Mouse (Mus musculus) midbrain, embryonic 16.5 days (tissue): Measurements from ENCODE around the gene Rlf. TPM values are rescaled to one million over a fixed set of nuclear protein-coding genes. Genes with fewer than 3 reads are reported as not detected.
"Not testable (repeated sequence)": the region's sequence is repeated elsewhere in the genome, so short reads cannot be mapped to it uniquely, and the experiment has no call there.

Experiments
- ATAC-seq: fragments of 200-750 bp; cut with Nextera tagmentation; 2 replicates; pipeline ENCODE4 v1.8.0; 2017; ENCODE audit warnings: moderate TSS enrichment
- H3K27ac ChIP-seq: fragments of 300-500 bp; sonication (generic); 2 replicates; pipeline ENCODE4 v1.5.1; 2014; ENCODE audit warnings: mild to moderate bottlenecking, low read length, mixed read lengths
- H3K27me3 ChIP-seq: fragments of 300-500 bp; sonication (generic); 2 replicates; pipeline ENCODE4 v1.6.1; 2014; ENCODE audit warnings: low read depth, low read length, mixed read lengths; ENCODE audit not compliant: control insufficient read depth, insufficient read depth
- H3K36me3 ChIP-seq: fragments of 300-500 bp; sonication (generic); 2 replicates; pipeline ENCODE4 v1.6.1; 2014; ENCODE audit warnings: mild to moderate bottlenecking, low read length, moderate library complexity, mixed read lengths; ENCODE audit not compliant: control insufficient read depth, insufficient read depth
- H3K4me1 ChIP-seq: fragments of 300-500 bp; sonication (generic); 2 replicates; pipeline ENCODE4 v1.6.1; 2014; ENCODE audit warnings: mild to moderate bottlenecking, low read length, mixed read lengths; ENCODE audit not compliant: control insufficient read depth, insufficient read depth
- H3K4me2 ChIP-seq: fragments of 300-500 bp; sonication (generic); 2 replicates; pipeline ENCODE4 v1.6.1; 2014; ENCODE audit warnings: mild to moderate bottlenecking, low read length, mixed read lengths
- H3K4me3 ChIP-seq: fragments of 300-500 bp; sonication (generic); 2 replicates; pipeline ENCODE4 v1.5.1; 2014; ENCODE audit warnings: low read depth, mild to moderate bottlenecking, low read length, moderate library complexity, mixed read lengths
- H3K9ac ChIP-seq: fragments of 300-500 bp; sonication (generic); 2 replicates; pipeline ENCODE4 v1.6.1; 2014; ENCODE audit warnings: low read depth, low read length, mixed read lengths
- H3K9me3 ChIP-seq: fragments of 300-500 bp; sonication (generic); replicated peaks from 2 replicates; pipeline ENCODE4 v1.6.1; 2014; ENCODE audit warnings: mild to moderate bottlenecking, low read length, mixed read lengths; ENCODE audit not compliant: control insufficient read depth, poor library complexity, severe bottlenecking
- WGBS: fragments of 180-500 bp; shearing (Covaris S2); extraction: QIAGEN DNeasy Blood & Tissue Kit; methylation state at CpG from one replicate; pipeline ENCODE4 v1.1.7; 2014; 5-methylcytosine and 5-hydroxymethylcytosine counted together
- polyA plus RNA-seq: library from polyadenylated mRNA; unstranded; fragments of >200 nt; fragmentation: Nextera tagmentation; extraction: Ambion mirVana; gene quantifications from 2 replicates; pipeline ENCODE4 v1.2.1, GENCODE M21; 2015

Rlf gene
- polyA plus RNA-seq, 1 experiment from 2014 or later, result 29.3 TPM

DNA sequence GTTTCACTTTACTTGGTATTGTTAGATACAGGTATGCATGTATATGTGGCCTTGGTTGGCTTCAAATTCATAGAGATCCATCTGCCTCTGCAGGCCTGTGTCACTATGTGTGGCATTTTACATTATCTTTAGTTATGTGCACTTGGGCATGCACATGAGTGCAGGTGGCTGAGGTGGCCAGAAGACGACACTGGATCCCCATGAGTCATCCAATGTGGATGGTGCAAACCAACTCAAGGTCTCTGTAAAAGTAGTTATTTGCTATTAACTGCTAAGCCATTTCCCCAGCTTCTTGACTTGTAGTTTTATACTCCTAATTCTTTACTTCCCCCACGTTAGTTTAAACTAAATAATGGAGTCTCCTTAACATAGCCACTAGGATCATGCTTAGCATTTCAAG, 22.6 kb downstream of the Rlf start:
- H3K9me3 ChIP-seq, result no peaks in the 10 kb centered on the region
- H3K27ac ChIP-seq, result no peak overlapping the region
- no peak overlapping the region for H3K4me3 ChIP-seq
- 97% methylated on average over 2 of the region's 2 CpGs for WGBS
- H3K9ac ChIP-seq, result no peak overlapping the region
- ATAC-seq, result no peak; the same call in 1 of the 2 replicates
- H3K4me1 ChIP-seq, result no peaks in the 10 kb centered on the region
- H3K4me2 ChIP-seq, result no peak overlapping the region
- no peaks in the 10 kb centered on the region for H3K27me3 ChIP-seq
- H3K36me3 ChIP-seq, result 0 out of 2 replicates have a peak, but pooled peaks cover 4% of the 10 kb centered on the region

DNA sequence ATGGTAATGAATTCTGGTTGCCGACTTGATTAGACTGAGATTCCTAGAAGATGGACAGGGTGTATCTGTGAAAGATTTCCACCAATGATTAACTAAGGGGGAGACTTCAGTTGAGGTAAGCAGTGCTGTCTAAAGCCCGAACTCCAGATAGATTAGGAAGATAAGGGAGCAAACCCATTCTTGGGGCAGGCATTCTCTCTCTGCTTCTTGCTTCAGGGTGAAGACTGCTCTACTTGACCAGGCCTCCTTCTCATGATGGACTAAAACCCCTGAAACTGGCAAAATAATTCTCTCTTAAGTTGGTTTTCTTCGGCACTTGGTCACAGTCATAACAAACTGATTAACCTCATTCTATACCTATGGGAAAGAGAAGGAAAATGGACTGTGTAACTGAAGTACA, 25.5 kb downstream of the Rlf start:
- Histone ChIP-seq H3K4me3 (no peak overlapping the region), H3K27me3 (no peaks in the 10 kb centered on the region), H3K9ac (no peak overlapping the region), H3K4me1 (no peaks in the 10 kb centered on the region), H3K36me3 (0 out of 2 replicates have a peak, but pooled peaks cover 4% of the 10 kb centered on the region), H3K9me3 (no peaks in the 10 kb centered on the region), H3K4me2 (no peak overlapping the region), H3K27ac (no peak overlapping the region)
- 97% methylated on average over 3 of the region's 3 CpGs for whole genome bisulfite sequencing
- ATAC-seq, result no peak

DNA sequence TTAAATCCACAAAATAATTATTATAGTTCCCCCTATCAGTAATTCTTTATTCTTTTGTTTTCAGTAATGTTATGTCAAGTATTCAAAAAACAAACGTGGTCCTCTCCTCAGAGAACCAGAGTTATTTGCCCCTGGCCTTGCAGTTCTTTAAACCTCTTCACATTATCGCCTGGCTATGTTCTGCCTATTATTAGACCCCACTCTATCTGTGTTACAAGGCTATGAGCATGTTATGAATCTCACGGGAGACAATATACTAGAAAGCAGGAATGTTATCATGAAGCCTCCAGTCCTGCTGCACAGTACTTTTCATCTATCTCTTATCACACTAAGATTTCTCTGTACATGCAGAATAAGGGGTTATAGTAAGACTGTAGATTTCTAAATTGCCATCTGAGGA, 35.2 kb downstream of the Rlf start:
- Histone ChIP-seq H3K9me3 (peaks cover 4% of the 10 kb centered on the region; the same call in 1 of the 2 replicates), H3K36me3 (0 out of 2 replicates have a peak, but pooled peaks cover 3% of the 10 kb centered on the region), H3K4me1 (no peaks in the 10 kb centered on the region), H3K4me3 (no peak overlapping the region), H3K4me2 (no peak overlapping the region), H3K9ac (no peak overlapping the region), H3K27me3 (no peaks in the 10 kb centered on the region), H3K27ac (no peak overlapping the region)
- no peak for ATAC-seq
- WGBS, result 96% methylated on average over 3 of the region's 3 CpGs

DNA sequence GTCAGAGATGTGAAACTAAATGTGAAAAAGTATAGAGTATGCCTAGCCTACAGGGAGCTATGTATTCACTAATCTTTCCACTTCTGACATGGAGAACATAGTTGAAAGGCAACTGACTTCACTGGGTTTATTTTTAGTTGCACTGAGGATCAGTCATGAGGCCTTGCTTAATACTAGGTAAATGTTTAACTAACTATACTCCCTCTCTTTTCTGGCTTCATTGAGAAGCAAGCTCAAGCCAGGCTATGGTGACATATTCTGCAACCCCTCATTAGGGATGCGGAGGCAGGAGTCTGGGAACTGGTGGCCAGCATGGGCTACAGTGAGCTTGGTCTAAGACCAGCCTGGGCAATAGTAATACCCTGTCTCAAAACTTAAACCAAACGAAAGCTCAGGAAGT, 47.2 kb downstream of the Rlf start:
- Histone ChIP-seq H3K4me3 (no peak overlapping the region), H3K27me3 (no peaks in the 10 kb centered on the region), H3K4me1 (no peaks in the 10 kb centered on the region), H3K9ac (no peak overlapping the region), H3K36me3 (peaks cover 24% of the 10 kb centered on the region), H3K27ac (no peak overlapping the region), H3K9me3 (no peaks in the 10 kb centered on the region), H3K4me2 (no peak overlapping the region)
- WGBS, result 95% methylated on average over 2 of the region's 2 CpGs
- ATAC-seq, result no peak

DNA sequence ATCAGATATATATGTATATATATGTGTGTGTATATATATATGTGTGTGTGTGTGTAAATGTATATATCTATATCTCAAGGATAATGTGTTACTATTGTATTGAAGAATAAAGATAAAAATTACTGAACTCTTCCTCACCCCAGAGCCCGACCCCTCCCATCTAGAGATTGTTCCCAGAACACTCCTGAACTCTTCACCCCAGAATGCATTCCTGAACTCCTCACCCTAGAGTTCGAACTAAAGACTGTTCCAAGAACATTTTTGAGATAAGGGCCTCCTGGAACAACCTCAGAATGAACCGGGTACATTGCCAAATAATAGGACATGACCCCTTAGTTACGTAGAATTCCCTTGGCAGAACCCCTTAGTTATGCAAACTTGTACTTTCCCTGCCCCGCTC, 48.2 kb downstream of the Rlf start:
- H3K4me3 ChIP-seq, H3K4me2 ChIP-seq, H3K4me1 ChIP-seq, H3K9ac ChIP-seq, H3K27ac ChIP-seq, H3K9me3 ChIP-seq, ATAC-seq, H3K27me3 ChIP-seq: not testable (repeated sequence)
- H3K36me3 ChIP-seq, result peaks cover 24% of the 10 kb centered on the region
- 97% methylated on average over 3 of the region's 5 CpGs for WGBS

DNA sequence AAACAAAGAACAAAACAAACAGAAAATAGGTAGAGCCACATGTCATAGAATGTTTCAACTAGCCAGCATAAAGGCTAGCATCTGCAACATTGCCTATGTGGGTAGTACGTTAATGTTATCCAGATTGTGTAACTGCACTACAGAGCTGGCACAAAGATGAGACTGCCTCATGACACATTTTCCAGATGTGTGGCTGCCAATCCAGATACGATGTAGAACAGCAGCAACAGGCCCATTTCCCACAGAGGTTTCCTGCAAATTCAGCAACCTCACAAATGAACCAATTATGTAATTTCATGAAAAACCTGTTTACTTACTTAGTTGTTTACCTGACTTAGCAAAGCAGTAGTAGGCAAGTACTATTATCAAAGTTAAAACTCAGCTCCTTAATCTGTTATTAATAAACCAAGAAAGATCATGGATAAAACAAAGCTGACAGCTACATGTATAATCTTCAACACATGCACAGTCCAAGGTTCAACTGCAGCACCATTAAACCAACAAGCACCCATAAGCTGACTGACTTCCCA, 51.3 kb downstream of the Rlf start:
- no peak overlapping the region for H3K4me3 ChIP-seq
- no peak overlapping the region for H3K9ac ChIP-seq
- H3K4me2 ChIP-seq, result no peak overlapping the region
- H3K27me3 ChIP-seq, result no peaks in the 10 kb centered on the region
- 97% methylated on average over 2 of the region's 2 CpGs for WGBS
- ATAC-seq, result no peak
- peaks cover 15% of the 10 kb centered on the region for H3K36me3 ChIP-seq
- H3K27ac ChIP-seq, result no peak overlapping the region
- H3K9me3 ChIP-seq, result no peaks in the 10 kb centered on the region
- H3K4me1 ChIP-seq, result no peaks in the 10 kb centered on the region

DNA sequence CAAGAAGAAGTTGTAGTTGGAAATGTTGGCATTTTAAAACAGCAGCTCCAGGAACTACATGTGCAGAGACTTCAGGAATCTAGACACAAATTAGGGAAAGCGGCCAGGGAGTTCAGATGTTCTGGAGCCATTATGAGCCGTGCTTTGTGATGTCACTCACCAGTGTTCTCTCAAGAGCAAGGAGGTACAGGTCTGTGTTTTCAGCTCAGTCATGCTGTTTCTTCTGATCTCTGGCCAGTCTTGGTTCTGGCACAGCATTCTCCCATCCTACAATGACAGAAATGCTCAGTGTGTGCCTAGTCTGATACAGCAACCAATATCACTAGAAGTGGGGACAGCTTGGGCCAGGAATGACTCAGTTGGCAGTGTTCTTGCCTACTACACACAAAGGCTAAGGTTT, 105.8 kb downstream of the Rlf start, which contains the start of gene Tmco2:
Gene Tmco2 (minus strand): TSS at position 101 of the 400 bp plus-strand sequence.
- no peaks in the 10 kb centered on the region for H3K27me3 ChIP-seq
- no peak for ATAC-seq
- no peak within 1 kb of the TSS for H3K4me3 ChIP-seq
- no peaks in the 10 kb centered on the region for H3K9me3 ChIP-seq
- H3K27ac ChIP-seq, result no peak within 1 kb of the TSS
- no peaks in the 10 kb centered on the region for H3K36me3 ChIP-seq
- WGBS, result 89% methylated on average over 2 of the region's 2 CpGs
- H3K4me2 ChIP-seq, result no peak within 1 kb of the TSS
- no peak within 1 kb of the TSS for H3K9ac ChIP-seq
- no peaks in the 10 kb centered on the region for H3K4me1 ChIP-seq

DNA sequence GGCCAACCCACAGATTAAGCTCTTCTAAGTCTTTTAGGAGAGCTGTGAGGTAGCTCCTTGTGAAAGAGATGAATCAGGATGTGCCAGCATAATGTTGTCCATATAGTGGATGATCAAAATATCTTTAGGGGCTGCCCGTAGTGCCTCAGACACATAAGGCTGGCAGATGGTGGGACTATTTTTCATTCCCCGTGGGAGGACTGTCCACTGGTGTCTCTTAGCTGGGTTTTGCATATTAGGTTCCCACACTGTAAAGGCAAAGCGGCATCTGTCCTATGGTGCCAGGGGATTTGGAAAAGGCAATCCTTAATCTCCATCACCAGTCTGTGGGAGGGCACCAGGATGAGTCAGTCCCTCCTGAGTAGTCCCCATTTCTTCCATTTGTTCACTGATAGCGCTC, 111.6 kb downstream of the Rlf start:
- Histone ChIP-seq H3K9ac (no peak overlapping the region), H3K4me2 (no peak overlapping the region), H3K27ac (no peak overlapping the region), H3K9me3 (no peaks in the 10 kb centered on the region), H3K27me3 (no peaks in the 10 kb centered on the region), H3K36me3 (no peaks in the 10 kb centered on the region), H3K4me1 (peaks cover 2% of the 10 kb centered on the region; the same call in 1 of the 2 replicates), H3K4me3 (no peak overlapping the region)
- WGBS, result 84% methylated on average over 4 of the region's 4 CpGs
- no peak for ATAC-seq

DNA sequence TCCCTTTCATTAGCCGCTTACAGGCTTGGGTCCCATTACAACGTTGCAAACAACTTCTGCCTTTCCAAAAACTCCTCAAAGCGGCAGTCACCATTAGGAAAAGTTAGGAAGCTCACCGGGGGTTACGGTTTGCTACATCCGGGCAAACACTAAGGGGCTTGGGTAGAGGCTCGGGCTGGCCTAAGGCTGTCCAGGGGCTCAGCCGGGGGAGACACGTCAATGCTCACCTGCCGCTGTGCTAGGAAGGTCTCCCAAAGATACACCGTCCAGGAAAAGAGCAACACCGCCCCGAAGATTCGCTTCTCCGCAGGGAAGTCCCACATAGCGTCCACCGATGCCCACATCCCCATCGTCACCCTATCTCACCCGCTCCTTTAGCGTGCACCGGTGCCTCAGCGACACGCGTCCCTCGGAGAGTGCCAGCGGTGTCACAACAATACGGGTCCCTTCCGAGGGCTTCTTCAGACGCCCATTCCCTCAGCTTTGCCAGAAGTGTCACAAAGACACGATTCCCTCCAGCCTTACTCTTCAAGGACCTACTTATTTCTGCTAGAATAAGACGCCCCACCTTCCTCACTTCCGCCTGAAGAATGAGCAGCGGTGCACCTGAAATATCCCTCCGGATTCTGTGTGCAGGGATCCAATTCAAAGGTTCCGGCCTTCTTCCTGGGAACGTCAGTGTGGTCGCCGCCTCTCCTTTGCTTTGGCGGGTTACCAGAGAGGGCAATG, 117.1 kb downstream of the Rlf start, which contains the start of gene Zmpste24:
Gene Zmpste24 (minus strand): TSS at position 592 of the 729 bp plus-strand sequence.
- Histone ChIP-seq H3K4me2 (peak within 1 kb of the TSS; percentile 77), H3K27me3 (no peaks in the 10 kb centered on the region), H3K4me1 (peaks cover 16% of the 10 kb centered on the region), H3K9ac (peak within 1 kb of the TSS; percentile 69), H3K4me3 (peak within 1 kb of the TSS; percentile 61), H3K9me3 (no peaks in the 10 kb centered on the region), H3K36me3 (peaks cover 8% of the 10 kb centered on the region; the same call in 1 of the 2 replicates), H3K27ac (peak within 1 kb of the TSS; percentile 63)
- peak; percentile 96 for ATAC-seq
- WGBS, result under 1% methylated on average over 39 of the region's 39 CpGs
